Mouse (Mus musculus): ENCODE measurements around the gene Olfr970.
"Not testable (repeated sequence)": the region's sequence is repeated elsewhere in the genome, so short reads cannot be mapped to it uniquely, and the experiment has no call there.

Gene Olfr970

GRCm38 (mm10) chr9:39808560-39808959 lies at the start of gene Olfr970:
Gene Olfr970 (plus strand): TSS chr9:39808860.
- DNase-seq (ENCODE audit: low spot score) = no peak

- DNase-seq (ENCODE audit: low spot score) = no peak
These were observed 25.5 kb upstream of the Olfr970 start, which contains the start of gene Olfr968 for GRCm38 (mm10) chr9:39783153-39783552. Gene Olfr968 (minus strand): TSS chr9:39783253.

- DNase-seq (ENCODE audit: low spot score) = no peak
These were observed 18.1 kb upstream of the Olfr970 start, which contains the start of gene Olfr969 for GRCm38 (mm10) chr9:39790558-39790957. Gene Olfr969 (plus strand): TSS chr9:39790945.

GRCm38 (mm10) chr9:39836576-39836975 lies 27.9 kb downstream of the Olfr970 start, which contains the start of gene Olfr971:
Gene Olfr971 (plus strand): TSS chr9:39836876.
- DNase-seq (ENCODE audit: low spot score) = not testable (repeated sequence)

- DNase-seq (ENCODE audit: low spot score) = no peak
These were observed 57.5 kb downstream of the Olfr970 start, which contains the start of gene Olfr972 for GRCm38 (mm10) chr9:39866122-39866521. Gene Olfr972 (plus strand): TSS chr9:39866422.
